Mouse (Mus musculus): ENCODE measurements at regions not wholly inside any gene's neighbourhood (a gene's known extent, or its start where the extent isn't known, plus 50 kb on each side); places are given as distances from the start of the nearest gene placed in this dataset.

GRCm38 (mm10) chr2:50942741-50943140 lies 206.2 kb downstream of the Rnd3 start:
- no peak for DNase-seq (ENCODE audit: low spot score)

DNA sequence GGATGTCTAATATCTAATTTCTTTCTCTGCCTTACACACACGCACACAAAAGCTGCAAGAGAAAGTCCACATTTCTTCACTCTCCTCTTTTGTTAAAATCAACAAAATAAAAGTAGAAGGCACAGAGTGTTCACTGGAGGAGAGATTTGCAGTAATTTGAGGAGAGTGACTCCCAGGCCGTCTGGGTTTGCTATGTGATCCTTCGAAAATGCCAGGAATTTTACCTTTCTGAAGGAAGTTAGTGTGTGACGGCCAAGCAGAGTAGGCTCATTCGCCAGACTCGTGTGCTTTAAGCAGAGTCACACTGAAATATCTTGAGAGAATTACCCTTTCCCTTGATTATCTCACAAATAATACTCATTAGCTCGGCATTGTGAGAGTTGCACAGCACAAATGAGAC lies 216.0 kb downstream of the Rnd3 start:
- DNase-seq (ENCODE audit: low spot score), result no peak

GRCm38 (mm10) chr2:50921002-50921401 lies 227.9 kb downstream of the Rnd3 start:
- DNase-seq (ENCODE audit: low spot score), result no peak

DNA sequence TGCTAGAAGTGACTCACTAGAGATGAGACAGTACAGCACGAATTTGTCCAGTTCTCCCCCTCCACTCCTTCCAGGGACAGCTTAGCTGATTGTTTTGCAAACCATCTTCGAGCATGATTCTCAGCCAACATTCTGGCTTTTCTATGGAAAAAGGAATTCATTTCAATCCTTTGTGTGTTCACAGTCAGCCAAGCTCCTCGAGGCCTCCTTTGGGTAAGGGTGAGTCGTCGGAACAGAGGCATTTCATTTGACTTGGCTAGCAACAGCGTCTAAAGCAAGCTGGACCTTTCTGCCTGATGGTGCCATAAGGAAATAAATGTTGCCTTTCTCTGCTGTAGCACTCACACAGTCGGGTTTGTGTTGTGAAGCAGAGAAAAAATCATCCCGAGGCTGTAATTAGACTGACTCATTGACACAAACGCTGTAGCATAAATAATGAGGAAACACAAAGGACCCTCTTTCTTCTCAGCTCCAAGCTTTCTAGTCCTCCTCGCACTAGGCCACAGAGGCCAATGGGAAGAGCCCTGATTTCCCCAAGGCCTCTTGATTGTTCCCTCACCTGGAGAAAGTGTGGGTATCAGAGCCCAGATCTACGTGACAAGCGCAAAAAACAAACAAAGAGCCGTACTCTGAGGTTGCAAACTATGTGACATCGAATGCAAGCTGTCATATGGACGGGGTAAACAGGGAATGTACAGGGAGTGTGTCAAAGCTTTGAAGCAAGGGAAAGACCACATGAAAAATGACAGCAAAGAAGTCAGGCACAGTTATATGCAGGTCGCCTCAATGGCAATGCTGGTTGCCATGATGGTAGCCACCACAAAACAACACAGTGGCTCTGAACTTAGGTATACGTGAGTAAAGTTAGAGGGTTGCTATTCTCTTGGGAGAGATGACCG lies 232.3 kb downstream of the Rnd3 start:
- no peak for DNase-seq (ENCODE audit: low spot score)

GRCm38 (mm10) chr2:50915149-50915548 lies 233.8 kb downstream of the Rnd3 start:
- DNase-seq (ENCODE audit: low spot score), result no peak

- no peak for DNase-seq (ENCODE audit: low spot score)
Observed at GRCm38 (mm10) chr2:50914176-50914575, 234.7 kb downstream of the Rnd3 start.

DNA sequence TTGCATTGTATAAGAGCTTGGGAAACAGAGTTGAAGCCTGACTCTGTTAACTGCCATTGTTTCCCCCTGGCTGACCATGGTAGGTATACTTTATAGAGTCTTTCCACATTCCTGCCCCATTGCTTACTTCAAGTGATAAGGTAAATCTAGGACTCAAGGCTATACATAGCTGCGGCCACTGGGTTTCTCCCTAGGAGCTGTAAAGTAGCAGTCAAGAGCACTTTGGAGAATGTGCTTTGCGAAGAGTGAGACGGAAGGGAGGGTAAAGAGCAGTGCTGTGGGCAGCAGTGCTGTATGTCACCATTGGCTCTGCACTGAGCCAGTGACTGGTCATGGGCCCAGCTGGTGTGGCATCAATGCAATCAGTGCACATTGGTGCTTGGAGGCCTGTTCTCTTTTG lies 240.1 kb downstream of the Rnd3 start:
- no peak for DNase-seq (ENCODE audit: low spot score)

DNA sequence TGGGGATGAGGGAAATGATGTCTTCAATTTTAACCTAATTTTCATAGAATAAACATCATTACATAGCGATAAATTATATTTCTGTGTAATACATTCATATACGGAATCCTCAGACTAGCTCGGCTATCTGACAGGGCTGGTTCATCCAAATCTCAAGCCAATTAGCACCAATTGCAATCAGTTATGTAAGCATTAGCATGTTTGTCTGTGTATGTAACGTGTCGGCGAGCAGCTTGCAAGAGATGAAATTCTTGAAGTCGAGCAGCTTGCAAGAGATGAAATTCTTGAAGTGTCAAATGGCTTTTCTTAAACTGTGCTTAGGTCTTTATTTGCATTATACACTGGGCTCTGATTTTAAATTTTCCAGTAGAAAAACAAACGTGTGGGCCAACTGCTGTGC lies 246.2 kb downstream of the Rnd3 start:
- no peak for DNase-seq (ENCODE audit: low spot score)

GRCm38 (mm10) chr2:50902220-50902619 lies 246.7 kb downstream of the Rnd3 start:
- no peak for DNase-seq (ENCODE audit: low spot score)

DNA sequence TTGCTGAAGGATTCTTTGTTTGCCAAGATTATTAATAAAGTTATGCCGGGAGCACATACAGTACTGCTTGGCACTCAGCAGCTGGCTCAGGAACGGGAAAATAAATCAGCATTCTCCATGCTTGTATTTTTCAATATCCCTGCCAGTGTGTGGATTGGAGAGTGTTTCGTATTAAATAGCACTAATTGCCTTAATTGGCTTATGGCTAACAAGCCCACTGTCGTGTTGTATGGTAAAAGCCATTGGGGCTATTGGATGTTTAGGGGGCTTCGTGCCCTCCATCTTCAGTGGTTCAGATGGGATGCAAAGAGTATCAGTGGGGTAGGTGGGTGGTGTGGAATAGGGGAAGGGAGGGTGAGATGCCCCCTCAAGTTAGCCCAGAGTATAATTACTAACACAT lies 259.9 kb downstream of the Rnd3 start:
- DNase-seq (ENCODE audit: low spot score), result no peak

- no peak for DNase-seq (ENCODE audit: low spot score)
Observed at GRCm38 (mm10) chr2:50887954-50888353, 261.0 kb downstream of the Rnd3 start.

GRCm38 (mm10) chr2:50885924-50886315 lies 263.0 kb downstream of the Rnd3 start:
- no peak for DNase-seq (ENCODE audit: low spot score)

GRCm38 (mm10) chr2:50885280-50885923 lies 263.5 kb downstream of the Rnd3 start:
- no peak for DNase-seq (ENCODE audit: low spot score)

DNA sequence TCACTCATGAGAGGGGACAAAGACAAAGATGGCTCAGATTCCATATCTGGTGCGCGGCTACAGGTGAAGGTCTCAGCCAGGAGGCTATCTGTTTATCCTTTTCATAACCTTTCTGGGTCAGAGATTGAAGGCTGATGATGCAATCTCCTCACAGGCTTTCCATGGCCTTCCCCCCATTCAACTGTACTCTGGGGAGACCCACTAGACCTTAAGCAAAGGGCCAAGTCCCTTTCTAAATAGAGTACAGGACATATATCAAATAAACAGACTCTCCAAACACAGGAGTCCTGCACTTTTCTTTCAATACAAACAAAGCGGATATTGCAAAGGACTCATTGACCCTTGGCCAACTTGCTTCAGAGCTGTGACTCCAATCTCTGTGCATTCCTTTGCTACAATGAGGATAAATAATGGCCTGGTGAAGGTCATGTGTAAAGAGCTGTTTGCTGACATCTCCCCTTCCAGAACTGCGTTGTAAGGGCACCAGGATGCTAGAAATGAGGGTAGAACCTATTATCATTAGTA lies 267.3 kb downstream of the Rnd3 start:
- no peak for DNase-seq (ENCODE audit: low spot score)

DNA sequence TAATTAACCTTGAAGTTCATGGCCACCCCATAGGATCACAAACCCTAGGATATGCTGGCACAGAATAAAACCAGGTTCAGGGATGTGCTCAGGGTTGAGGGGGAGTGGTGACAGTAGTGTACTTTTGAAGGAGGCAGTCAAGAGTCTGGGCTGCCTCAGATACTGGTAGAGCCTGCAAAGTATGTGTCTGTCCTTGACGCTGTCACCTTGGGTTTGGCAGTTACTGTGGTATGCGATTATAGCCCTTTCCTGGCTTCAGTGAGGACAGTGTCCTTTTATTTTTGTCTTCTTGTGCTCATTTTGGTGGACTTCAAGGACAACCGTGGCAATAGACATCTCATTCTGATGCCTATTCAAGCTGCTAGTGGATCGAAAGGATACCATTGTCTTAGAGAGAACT lies 268.1 kb downstream of the Rnd3 start:
- no peak for DNase-seq (ENCODE audit: low spot score)

GRCm38 (mm10) chr2:50877716-50878115 lies 271.2 kb downstream of the Rnd3 start:
- DNase-seq (ENCODE audit: low spot score), result no peak

GRCm38 (mm10) chr2:50875072-50875471 lies 273.8 kb downstream of the Rnd3 start:
- DNase-seq (ENCODE audit: low spot score), result no peak

DNA sequence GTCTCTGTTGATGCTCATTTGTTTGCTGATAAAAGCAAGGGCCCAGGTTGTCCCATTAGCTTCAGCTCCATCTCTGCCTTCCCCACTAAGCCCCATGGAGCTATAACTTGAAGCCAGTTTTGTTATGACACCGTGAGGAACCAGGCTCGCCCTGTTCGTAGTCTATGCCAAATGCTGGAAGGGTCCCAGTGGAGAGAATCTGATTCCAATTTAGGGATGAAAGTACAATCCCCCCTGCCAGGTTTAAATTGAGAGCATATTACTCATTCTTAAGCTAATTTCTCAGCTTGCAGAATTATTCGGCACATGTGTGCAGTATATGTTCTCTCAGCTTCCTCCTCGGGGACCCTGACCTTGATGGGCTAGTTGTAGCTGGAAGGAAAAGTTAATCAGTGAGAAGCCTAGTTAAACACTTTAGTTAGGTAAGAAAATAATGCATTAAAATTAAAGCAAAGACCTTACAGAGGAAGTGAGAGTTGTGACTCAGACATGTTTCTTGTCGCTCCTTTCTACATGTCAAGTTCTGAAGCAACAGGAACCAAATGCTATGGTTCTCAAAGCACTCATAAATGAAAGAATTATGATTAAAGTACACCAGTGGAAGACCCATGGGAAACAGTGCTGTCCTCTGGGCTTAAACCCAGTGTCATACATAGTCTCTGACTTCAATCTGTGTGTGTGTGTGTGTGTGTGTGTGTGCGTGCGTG lies 295.2 kb downstream of the Rnd3 start:
- DNase-seq (ENCODE audit: low spot score), result no peak

GRCm38 (mm10) chr2:50852413-50852919 lies 296.4 kb downstream of the Rnd3 start:
- DNase-seq (ENCODE audit: low spot score), result no peak

GRCm38 (mm10) chr2:50850071-50850470 lies 298.8 kb downstream of the Rnd3 start:
- no peak for DNase-seq (ENCODE audit: low spot score)

- no peak for DNase-seq (ENCODE audit: low spot score)
Observed at GRCm38 (mm10) chr2:50841881-50842280, 307.0 kb downstream of the Rnd3 start.

Measured in thymus, postnatal 0 days (tissue).